ENCODE assay signal across 27 mouse cellular contexts in the genomic region with DNA sequence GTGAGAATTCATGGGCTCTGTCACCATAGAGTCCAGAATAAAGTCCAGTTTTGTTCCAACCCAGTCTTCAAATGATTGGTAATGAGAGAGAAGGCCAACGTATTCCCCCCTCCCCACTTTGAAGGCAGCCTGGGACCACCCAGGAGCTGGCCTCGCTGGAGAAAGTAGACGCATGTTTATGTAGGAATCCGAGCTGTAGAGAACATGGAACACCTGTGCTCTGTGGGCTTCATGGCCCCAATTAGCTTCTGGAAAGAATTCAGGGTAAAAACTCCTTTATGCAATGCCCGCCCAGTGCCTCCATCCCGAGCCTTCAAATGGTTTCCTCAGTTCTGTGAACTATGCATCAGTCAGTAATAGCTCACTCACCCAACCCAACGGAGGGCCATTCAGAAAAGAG.
DNase-seq lines count a peak whose midpoint lies in the region; ATAC-seq and TF ChIP-seq lines count a peak whose summit lies in the region.
"Had no signal": no experiment of that assay in that cellular context is flagged by ENCODE, and none has a peak within 500 bp of the region (broad histone marks: within the 10 kb centered on the region; RNA-seq: fewer than 3 reads in every experiment).

No protein-coding gene starts in this region.

- H3K9ac ChIP-seq in forebrain, embryonic 11.5 days (ENCODE audit: low read length): no peak overlapping the region
- H3K9ac ChIP-seq in forebrain, embryonic 16.5 days (replicated peaks; ENCODE audit: low read depth, low read length): no peak overlapping the region
- H3K9ac ChIP-seq in lung, embryonic 14.5 days: no peak overlapping the region
- H3K9ac ChIP-seq in embryonic facial prominence, embryonic 11.5 days (replicated peaks; ENCODE audit: low read length): no peak overlapping the region
- H3K9ac ChIP-seq in limb, embryonic 14.5 days (ENCODE audit: low read depth, low read length, severe bottlenecking): no peak overlapping the region
- H3K9ac ChIP-seq: embryonic facial prominence, embryonic 12.5 days; embryonic facial prominence, embryonic 15.5 days; forebrain, embryonic 12.5 days; forebrain, embryonic 15.5 days; hindbrain, embryonic 12.5 days; hindbrain, embryonic 15.5 days had no signal

- H3K9me3 ChIP-seq in forebrain, embryonic 11.5 days (ENCODE audit: control insufficient read depth, low read length): no peaks in the 10 kb centered on the region
- H3K9me3 ChIP-seq in forebrain, embryonic 16.5 days (ENCODE audit: control insufficient read depth, low read length): no peaks in the 10 kb centered on the region
- no peaks in the 10 kb centered on the region for H3K9me3 ChIP-seq in lung, embryonic 14.5 days (ENCODE audit: low read depth, low read length)
- H3K9me3 ChIP-seq in embryonic facial prominence, embryonic 11.5 days (replicated peaks; ENCODE audit: control insufficient read depth, low read length): no peaks in the 10 kb centered on the region
- no peaks in the 10 kb centered on the region for H3K9me3 ChIP-seq in limb, embryonic 14.5 days (ENCODE audit: control insufficient read depth, low read length)
- H3K9me3 ChIP-seq: embryonic facial prominence, embryonic 12.5 days; embryonic facial prominence, embryonic 15.5 days; forebrain, embryonic 12.5 days; forebrain, embryonic 15.5 days; heart, embryonic 10.5 days; hindbrain, embryonic 12.5 days; hindbrain, embryonic 15.5 days had no signal

- no peak overlapping the region for H3K4me2 ChIP-seq in forebrain, embryonic 11.5 days (ENCODE audit: low read depth, low read length, severe bottlenecking)
- H3K4me2 ChIP-seq in forebrain, embryonic 16.5 days (ENCODE audit: low read length): no peak overlapping the region
- H3K4me2 ChIP-seq in lung, embryonic 14.5 days: no peak overlapping the region
- no peak overlapping the region for H3K4me2 ChIP-seq in embryonic facial prominence, embryonic 11.5 days (ENCODE audit: low read depth, low read length)
- H3K4me2 ChIP-seq in limb, embryonic 14.5 days (replicated peaks; ENCODE audit: low read depth, low read length, severe bottlenecking): no peak overlapping the region
- H3K4me2 ChIP-seq: embryonic facial prominence, embryonic 12.5 days; embryonic facial prominence, embryonic 15.5 days; forebrain, embryonic 12.5 days; forebrain, embryonic 15.5 days; hindbrain, embryonic 12.5 days; hindbrain, embryonic 15.5 days had no signal

- H3K27me3 ChIP-seq in forebrain, embryonic 11.5 days (ENCODE audit: control insufficient read depth, insufficient read depth, low read length): no peaks in the 10 kb centered on the region
- no peaks in the 10 kb centered on the region for H3K27me3 ChIP-seq in forebrain, embryonic 16.5 days (replicated peaks; ENCODE audit: control insufficient read depth, insufficient read depth, low read length)
- H3K27me3 ChIP-seq in lung, embryonic 14.5 days (ENCODE audit: insufficient read depth, low read length): no peaks in the 10 kb centered on the region
- no peaks in the 10 kb centered on the region for H3K27me3 ChIP-seq in embryonic facial prominence, embryonic 11.5 days (ENCODE audit: control insufficient read depth, insufficient read depth, low read length)
- no peaks in the 10 kb centered on the region for H3K27me3 ChIP-seq in limb, embryonic 14.5 days (ENCODE audit: control insufficient read depth, insufficient read depth, low read length)
- H3K27me3 ChIP-seq: CH12.LX; embryonic facial prominence, embryonic 12.5 days; embryonic facial prominence, embryonic 15.5 days; forebrain, embryonic 12.5 days; forebrain, embryonic 15.5 days; hindbrain, embryonic 12.5 days; hindbrain, embryonic 15.5 days; Patski had no signal

- H3K4me3 ChIP-seq in forebrain, embryonic 11.5 days (ENCODE audit: low read depth, low read length): no peak overlapping the region
- H3K4me3 ChIP-seq in forebrain, embryonic 16.5 days (replicated peaks; ENCODE audit: low read length): no peak overlapping the region
- no peak overlapping the region for H3K4me3 ChIP-seq in lung, embryonic 14.5 days (ENCODE audit: low read depth, low read length)
- no peak overlapping the region for H3K4me3 ChIP-seq in embryonic facial prominence, embryonic 11.5 days (ENCODE audit: low read depth, low read length)
- no peak overlapping the region for H3K4me3 ChIP-seq in limb, embryonic 14.5 days (replicated peaks; ENCODE audit: low read length)
- H3K4me3 ChIP-seq: embryonic facial prominence, embryonic 12.5 days; embryonic facial prominence, embryonic 15.5 days; forebrain, embryonic 12.5 days; forebrain, embryonic 15.5 days; gastrocnemius, adult 2 months; heart, adult 2 months; heart, embryonic 10.5 days; hindbrain, embryonic 12.5 days; hindbrain, embryonic 15.5 days had no signal

- WGBS in forebrain, embryonic 11.5 days: 68% methylated on average over 7 of the region's 7 CpGs
- WGBS in forebrain, embryonic 16.5 days: 79% methylated on average over 7 of the region's 7 CpGs
- WGBS in lung, embryonic 14.5 days: 33% methylated on average over 7 of the region's 7 CpGs
- 50% methylated on average over 7 of the region's 7 CpGs for WGBS in embryonic facial prominence, embryonic 11.5 days
- 34% methylated on average over 7 of the region's 7 CpGs for WGBS in limb, embryonic 14.5 days

- no peaks in the 10 kb centered on the region for H3K4me1 ChIP-seq in forebrain, embryonic 11.5 days (replicated peaks; ENCODE audit: control insufficient read depth, insufficient read depth, low read length)
- no peaks in the 10 kb centered on the region for H3K4me1 ChIP-seq in forebrain, embryonic 16.5 days (replicated peaks; ENCODE audit: control insufficient read depth, insufficient read depth, low read length)
- H3K4me1 ChIP-seq in lung, embryonic 14.5 days (ENCODE audit: insufficient read depth): peaks cover 5% of the 10 kb centered on the region
- H3K4me1 ChIP-seq in embryonic facial prominence, embryonic 11.5 days (ENCODE audit: control insufficient read depth, insufficient read depth, low read length): no peaks in the 10 kb centered on the region
- peaks cover 12% of the 10 kb centered on the region; the same call in 1 of the 2 replicates for H3K4me1 ChIP-seq in limb, embryonic 14.5 days (ENCODE audit: control insufficient read depth, insufficient read depth, low read length)
- H3K4me1 ChIP-seq: embryonic facial prominence, embryonic 15.5 days; forebrain, embryonic 12.5 days; forebrain, embryonic 15.5 days; hindbrain, embryonic 12.5 days; hindbrain, embryonic 15.5 days had no signal

- no peak for TF ChIP-seq CTCF in lung, embryonic 14.5 days (IDR thresholded peaks at IDR 0.05; ENCODE audit: low read depth)

- no peaks in the 10 kb centered on the region for H3K36me3 ChIP-seq in forebrain, embryonic 11.5 days (ENCODE audit: control insufficient read depth, insufficient read depth, low read length)
- no peaks in the 10 kb centered on the region for H3K36me3 ChIP-seq in forebrain, embryonic 16.5 days (ENCODE audit: control insufficient read depth, insufficient read depth)
- no peaks in the 10 kb centered on the region for H3K36me3 ChIP-seq in lung, embryonic 14.5 days (ENCODE audit: insufficient read depth)
- no peaks in the 10 kb centered on the region for H3K36me3 ChIP-seq in embryonic facial prominence, embryonic 11.5 days (replicated peaks; ENCODE audit: control insufficient read depth, insufficient read depth, low read depth, low read length)
- H3K36me3 ChIP-seq in limb, embryonic 14.5 days (ENCODE audit: control insufficient read depth, insufficient read depth, low read length): no peaks in the 10 kb centered on the region
- H3K36me3 ChIP-seq: embryonic facial prominence, embryonic 12.5 days; embryonic facial prominence, embryonic 15.5 days; forebrain, embryonic 12.5 days; forebrain, embryonic 15.5 days; G1E; hindbrain, embryonic 12.5 days; hindbrain, embryonic 15.5 days had no signal

- TF ChIP-seq POLR2A in limb, embryonic 14.5 days (IDR thresholded peaks at IDR 0.05; ENCODE audit: borderline replicate concordance, extremely low read depth, insufficient read depth, insufficient read length): no peak

- no peak overlapping the region for H3K27ac ChIP-seq in forebrain, embryonic 11.5 days (ENCODE audit: low read depth, low read length)
- no peak overlapping the region for H3K27ac ChIP-seq in forebrain, embryonic 16.5 days (ENCODE audit: low read length)
- H3K27ac ChIP-seq in lung, embryonic 14.5 days (ENCODE audit: low read depth): no peak overlapping the region
- H3K27ac ChIP-seq in embryonic facial prominence, embryonic 11.5 days (replicated peaks; ENCODE audit: low read depth, low read length): no peak overlapping the region
- peak overlapping the region; percentile 56; the same call in 1 of the 2 replicates for H3K27ac ChIP-seq in limb, embryonic 14.5 days (replicated peaks; ENCODE audit: low read depth, low read length)
- H3K27ac ChIP-seq: embryonic facial prominence, embryonic 12.5 days; embryonic facial prominence, embryonic 15.5 days; forebrain, embryonic 12.5 days; forebrain, embryonic 15.5 days; gastrocnemius, adult 2 months; heart, adult 2 months; heart, embryonic 10.5 days; hindbrain, embryonic 12.5 days; hindbrain, embryonic 15.5 days had no signal

- no peak for ATAC-seq in forebrain, embryonic 11.5 days (replicated peaks; ENCODE audit: low FRiP score)
- ATAC-seq in forebrain, embryonic 16.5 days: no peak
- peak; percentile 73 for ATAC-seq in lung, embryonic 14.5 days (ENCODE audit: insufficient read depth)
- no peak for ATAC-seq in embryonic facial prominence, embryonic 11.5 days (replicated peaks; ENCODE audit: insufficient number of reproducible peaks, low FRiP score, low TSS enrichment, low read depth)
- ATAC-seq in limb, embryonic 14.5 days (ENCODE audit: low FRiP score, low read depth): no peak; the same call in 1 of the 2 replicates
- ATAC-seq: forebrain, embryonic 15.5 days; Patski had no signal

- peak; percentile 33 for DNase-seq in forebrain, embryonic 11.5 days (ENCODE audit: low spot score)
- peak; percentile 76 for DNase-seq in lung, embryonic 14.5 days
- no peak for DNase-seq in lung, postnatal 10 days
- peak; percentile 53 for DNase-seq in embryonic facial prominence, embryonic 11.5 days (ENCODE audit: low spot score)
- DNase-seq in limb, embryonic 14.5 days (ENCODE audit: low spot score): no peak
- DNase-seq in frontal cortex, postnatal 10 days (ENCODE audit: low spot score in 2 of 2): no peak
- DNase-seq: adrenal gland, postnatal 10 days; adrenal gland, postnatal 36 days; B cell, adult 2 months; cerebellum, adult 18-20 months; cerebellum, adult 9-10 months; cerebellum, postnatal 14 days; embryo, embryonic 11 days; gastrocnemius, adult 2 months; gastrocnemius, postnatal 14 days; heart, adult 2 months had no signal

Comparison
In these comparisons a context has a peak if more than half of its experiments do, and no peak if none do; other contexts are left out.
1. DNase-seq: peak in forebrain, embryonic 11.5 days (single experiment), lung, embryonic 14.5 days (single experiment) and embryonic facial prominence, embryonic 11.5 days (single experiment); none in lung, postnatal 10 days (single experiment), limb, embryonic 14.5 days (single experiment) and frontal cortex, postnatal 10 days (0 of 2).